Mouse (Mus musculus): ENCODE measurements at regions not wholly inside any gene's neighbourhood (a gene's known extent, or its start where the extent isn't known, plus 50 kb on each side); places are given as distances from the start of the nearest gene placed in this dataset.
"Not testable (repeated sequence)": the region's sequence is repeated elsewhere in the genome, so short reads cannot be mapped to it uniquely, and the experiment has no call there.

DNA sequence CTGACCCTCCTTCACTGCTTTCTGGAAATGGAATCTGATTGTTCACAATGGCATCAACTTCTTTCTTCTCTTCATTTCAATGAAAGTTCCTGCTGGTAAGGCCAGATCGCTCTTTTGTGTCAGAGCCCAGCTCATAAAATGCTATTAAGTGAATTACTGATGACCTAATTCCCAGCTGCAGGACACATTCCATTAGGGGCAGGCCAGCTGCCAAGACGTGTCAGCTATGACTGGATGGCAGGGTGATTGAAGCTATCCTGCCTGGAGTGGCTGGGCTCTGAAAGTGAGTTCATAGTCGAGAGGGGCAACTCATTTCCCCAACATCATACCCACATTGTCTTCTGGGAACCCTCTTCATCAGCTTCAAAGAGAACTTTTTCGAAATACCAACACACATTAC is 100.4 kb upstream of the Gap43 start:
- no peak for ATAC-seq (replicated peaks; ENCODE audit: low FRiP score, low TSS enrichment, poor library complexity, severe bottlenecking)

DNA sequence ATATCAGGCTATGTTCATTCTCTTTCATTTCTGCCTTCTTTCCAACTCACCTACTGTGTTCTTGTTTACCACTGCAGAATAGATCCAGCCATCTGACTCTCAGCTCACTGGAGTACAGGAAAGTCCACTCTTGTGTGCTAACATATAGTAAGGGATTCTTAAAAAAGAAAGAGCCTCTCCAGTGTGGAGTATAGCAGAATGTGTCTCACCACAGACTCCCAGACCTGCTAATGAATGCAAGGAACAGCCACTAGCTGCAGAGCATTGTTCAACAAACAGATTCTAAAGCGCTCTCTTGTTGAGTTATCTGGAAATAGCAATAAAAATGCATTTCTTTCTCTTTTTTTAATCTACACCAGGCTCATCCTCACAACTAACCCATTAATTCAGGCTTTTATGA is 91.1 kb upstream of the Gap43 start:
- ATAC-seq (replicated peaks; ENCODE audit: low FRiP score, low TSS enrichment, poor library complexity, severe bottlenecking) = no peak

DNA sequence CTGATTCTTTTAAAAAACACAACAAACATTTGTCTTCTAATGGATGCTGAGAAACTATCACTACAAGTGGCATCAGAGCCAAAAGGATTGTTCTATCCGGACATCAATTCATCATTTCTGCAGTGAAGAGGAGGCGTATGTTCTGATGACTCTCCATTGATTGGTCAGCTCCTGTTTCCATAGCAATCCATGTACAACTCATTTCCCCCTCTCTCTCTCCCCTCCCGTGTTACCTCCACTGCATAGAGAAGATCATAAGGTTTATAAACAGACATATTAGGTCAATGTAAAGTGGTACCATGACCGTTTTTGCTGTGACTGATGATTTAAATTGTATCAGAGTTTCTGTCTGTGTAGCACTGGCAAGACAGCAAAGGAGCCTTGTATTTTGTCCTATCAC is 76.2 kb upstream of the Gap43 start:
- ATAC-seq (replicated peaks; ENCODE audit: low FRiP score, low TSS enrichment, poor library complexity, severe bottlenecking) = no peak

DNA sequence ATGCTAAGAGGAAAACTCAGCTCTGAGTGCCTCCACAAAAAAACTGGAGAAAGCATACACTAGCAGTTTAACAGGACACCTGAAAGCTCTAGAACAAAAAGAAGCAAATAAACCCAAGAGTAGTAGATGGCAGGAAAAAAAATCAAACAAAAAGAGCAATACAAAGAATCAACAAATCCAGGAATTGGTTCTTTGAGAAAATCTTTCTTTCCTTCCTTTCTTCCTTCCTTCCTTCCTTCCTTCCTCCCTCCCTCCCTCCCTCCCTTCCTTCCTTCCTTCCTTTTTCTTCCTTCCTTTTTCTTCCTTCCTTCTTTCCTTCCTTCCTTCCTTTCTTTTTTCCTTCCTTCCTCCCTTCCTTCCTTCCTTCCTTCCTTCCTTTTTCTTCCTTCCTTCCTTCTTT is 71.6 kb upstream of the Gap43 start:
- not testable (repeated sequence) for ATAC-seq (replicated peaks; ENCODE audit: low FRiP score, low TSS enrichment, poor library complexity, severe bottlenecking)

DNA sequence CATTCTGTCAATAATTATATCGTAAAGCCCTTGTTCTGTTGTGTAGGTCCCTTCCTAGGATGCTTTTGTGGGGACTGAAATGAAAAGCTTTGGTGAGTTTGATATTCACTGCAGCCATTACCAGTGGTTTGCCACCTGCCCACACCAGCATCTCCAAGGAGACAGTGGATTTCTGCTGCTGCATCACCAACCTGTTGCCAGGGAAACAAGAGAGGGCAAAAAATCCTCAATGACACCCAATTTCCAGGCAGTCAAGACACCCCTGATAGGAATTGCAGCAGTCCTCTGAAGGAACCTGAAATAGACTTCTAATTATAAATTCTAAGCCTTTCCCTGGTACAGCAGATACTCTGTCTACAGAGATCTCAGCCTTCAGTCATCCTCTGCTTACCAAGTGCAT is 56.1 kb upstream of the Gap43 start:
- ATAC-seq (replicated peaks; ENCODE audit: low FRiP score, low TSS enrichment, poor library complexity, severe bottlenecking) = no peak
